Mouse (Mus musculus) left cerebral cortex, postnatal 4 days (tissue): ENCODE results near the gene Arfgef2. TPM values are rescaled to one million over a fixed set of nuclear protein-coding genes. Genes with fewer than 3 reads are reported as not detected.
A peak's percentile ranks its signal among the peaks of the same experiment; 100 is the strongest.

ENCODE experiments used
- DNase-seq: peaks from one replicate; pipeline ENCODE4 v3.0.0-alpha.2; 2022
- intact Hi-C: fragments of 180-260 bp; cut with DNase I; formaldehyde crosslinking; loops from one replicate; pipeline ENCODE4 v1.15.1; 2025
- total RNA-seq, 2 experiments: library from RNA; stranded (reverse); gene quantifications; 2 replicates each; pipeline ENCODE4 v1.2.3; 2021

Gene Arfgef2
- total RNA-seq, 2 experiments from 2014 or later: 34.4 to 35.3 TPM

GRCm38 (mm10) chr2:166806173-166806705 lies 851 bp downstream of the Arfgef2 start:
- intact Hi-C loops: no loop called here

GRCm38 (mm10) chr2:166806813-166807212 lies 1.4 kb downstream of the Arfgef2 start:
- intact Hi-C loops: no loop called here
- no peak for DNase-seq

More at GRCm38 (mm10) chr2:166806173-166806705, 851 bp downstream of the Arfgef2 start:
- DNase-seq: no peak

GRCm38 (mm10) chr2:166809499-166809898 lies 4.1 kb downstream of the Arfgef2 start:
- intact Hi-C loops: no loop called here
- DNase-seq: no peak

- no peak for DNase-seq
- intact Hi-C loops: no loop called here
These were observed 5.4 kb downstream of the Arfgef2 start for GRCm38 (mm10) chr2:166810821-166811220.

- intact Hi-C loops: no loop called here
- DNase-seq: no peak
These were observed 13.2 kb downstream of the Arfgef2 start for GRCm38 (mm10) chr2:166818463-166819143.

- intact Hi-C loops: no loop called here
These were observed 14.5 kb downstream of the Arfgef2 start for GRCm38 (mm10) chr2:166819849-166820248.

GRCm38 (mm10) chr2:166820844-166821243 lies 15.5 kb downstream of the Arfgef2 start:
- intact Hi-C loops: no loop called here
- DNase-seq: no peak

More at GRCm38 (mm10) chr2:166819849-166820248, 14.5 kb downstream of the Arfgef2 start:
- no peak for DNase-seq

- intact Hi-C loops: no loop called here
- DNase-seq: no peak
These were observed 16.0 kb downstream of the Arfgef2 start for GRCm38 (mm10) chr2:166821406-166821805.

- intact Hi-C loops: no loop called here
- no peak for DNase-seq
These were observed 16.9 kb downstream of the Arfgef2 start for GRCm38 (mm10) chr2:166822119-166822826.

- intact Hi-C loops: no loop called here
- DNase-seq: peak; percentile 13
These were observed 17.5 kb downstream of the Arfgef2 start for GRCm38 (mm10) chr2:166822901-166823300.

- intact Hi-C loops: no loop called here
- no peak for DNase-seq
These were observed 19.0 kb downstream of the Arfgef2 start for GRCm38 (mm10) chr2:166824386-166824785.

GRCm38 (mm10) chr2:166824998-166825397 lies 19.6 kb downstream of the Arfgef2 start:
- no peak for DNase-seq
- intact Hi-C loops: no loop called here

GRCm38 (mm10) chr2:166826491-166827224 lies 21.3 kb downstream of the Arfgef2 start:
- DNase-seq: no peak
- intact Hi-C loops: no loop called here

GRCm38 (mm10) chr2:166828306-166828705 lies 22.9 kb downstream of the Arfgef2 start:
- no peak for DNase-seq
- intact Hi-C loops: no loop called here

- intact Hi-C loops: no loop called here
- no peak for DNase-seq
These were observed 25.0 kb downstream of the Arfgef2 start for GRCm38 (mm10) chr2:166830350-166830749.

- intact Hi-C loops: no loop called here
- DNase-seq: no peak
These were observed 28.7 kb downstream of the Arfgef2 start for GRCm38 (mm10) chr2:166834091-166834490.

GRCm38 (mm10) chr2:166834796-166835195 lies 29.4 kb downstream of the Arfgef2 start:
- no peak for DNase-seq
- intact Hi-C loops: loop anchor here (5.0 kb wide), 1 partner anchor 43 kb away; no protein-coding TSS in a partner anchor

- peak; percentile 29 for DNase-seq
- intact Hi-C loops: loop anchor here (5.0 kb wide), 1 partner anchor 42 kb away; no protein-coding TSS in a partner anchor
These were observed 30.2 kb downstream of the Arfgef2 start for GRCm38 (mm10) chr2:166835581-166835980.

GRCm38 (mm10) chr2:166841813-166842212 lies 36.4 kb downstream of the Arfgef2 start:
- no peak for DNase-seq
- intact Hi-C loops: no loop called here

- intact Hi-C loops: loop anchor here (10.0 kb wide), 1 partner anchor 256 kb away; no protein-coding TSS in a partner anchor
- no peak for DNase-seq
These were observed 45.3 kb downstream of the Arfgef2 start for GRCm38 (mm10) chr2:166850691-166851090.

GRCm38 (mm10) chr2:166852270-166852669 lies 46.9 kb downstream of the Arfgef2 start:
- no peak for DNase-seq
- intact Hi-C loops: loop anchor here (10.0 kb wide), 1 partner anchor 257 kb away; no protein-coding TSS in a partner anchor
